ENCODE assay signal across 8 mouse cellular contexts in the genomic region with DNA sequence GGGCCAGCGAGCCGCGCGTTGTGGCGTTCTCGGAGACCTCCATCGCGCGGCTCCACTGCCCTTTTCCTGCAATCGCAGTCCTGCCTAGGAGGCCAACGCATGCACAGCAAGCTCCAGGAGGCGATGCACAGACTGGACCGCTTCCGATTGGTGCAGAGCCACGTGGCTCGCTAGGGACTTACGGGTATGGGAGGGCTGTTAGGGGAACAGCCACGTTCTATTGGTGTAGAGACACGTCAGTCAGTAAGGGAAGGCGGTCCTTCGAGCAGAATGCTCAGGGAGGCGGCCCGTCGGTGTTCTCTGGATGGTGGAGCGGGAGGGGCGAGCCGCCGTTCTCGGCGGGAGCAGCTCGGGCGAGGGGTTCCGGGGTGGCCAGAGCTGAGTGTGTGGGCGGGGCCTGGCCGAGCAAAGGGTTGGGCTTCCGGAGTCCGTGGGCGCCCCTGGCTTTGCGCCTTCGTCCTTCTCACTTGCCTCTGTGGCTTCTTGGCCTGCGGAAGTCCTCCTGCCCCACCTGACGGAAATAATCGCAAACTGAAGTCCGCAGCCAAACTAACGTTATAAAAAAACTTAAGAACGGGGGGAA. TPM values are rescaled to one million over a fixed set of nuclear protein-coding genes. Genes with fewer than 3 reads are reported as not detected.
DNase-seq lines count a peak whose midpoint lies in the region; ATAC-seq and TF ChIP-seq lines count a peak whose summit lies in the region.

Gene B3gntl1, minus strand, starts transcription at position 164 of the 583 bp plus-strand sequence.

- H3K4me1 ChIP-seq in embryonic facial prominence, embryonic 13.5 days: 0 out of 2 replicates have a peak, but pooled peaks cover 7% of the 10 kb centered on the region
- H3K4me1 ChIP-seq in kidney, adult 2 months (ENCODE audit: control insufficient read depth, insufficient read depth, low read length): peaks cover 3% of the 10 kb centered on the region; the same call in 1 of the 2 replicates
- H3K4me1 ChIP-seq in limb, embryonic 12.5 days (replicated peaks): peaks cover 4% of the 10 kb centered on the region; the same call in 1 of the 2 replicates
- peaks cover 9% of the 10 kb centered on the region; the same call in 1 of the 2 replicates for H3K4me1 ChIP-seq in midbrain, embryonic 15.5 days
- peaks cover 3% of the 10 kb centered on the region; the same call in 1 of the 2 replicates for H3K4me1 ChIP-seq in spleen, adult 2 months (ENCODE audit: control insufficient read depth, insufficient read depth, insufficient read length)

- peak within 1 kb of the TSS; percentile 70 for H3K4me2 ChIP-seq in embryonic facial prominence, embryonic 13.5 days
- peak within 1 kb of the TSS; percentile 80 for H3K4me2 ChIP-seq in limb, embryonic 12.5 days
- H3K4me2 ChIP-seq in midbrain, embryonic 15.5 days: peak within 1 kb of the TSS; percentile 57

- DNase-seq in 3134 (ENCODE audit: extremely low read depth, insufficient read length, low spot score): peak; percentile 99
- DNase-seq in adrenal gland, postnatal 36 days: peak; percentile 99
- peak; percentile 100 for DNase-seq in heart, adult 18-20 months
- DNase-seq in kidney, adult 2 months: peak; percentile 100
- peak; percentile 99 for DNase-seq in spleen, adult 2 months (ENCODE audit: low read depth in 1 of 2, low spot score in 2 of 2)

- H3K27me3 ChIP-seq in embryonic facial prominence, embryonic 13.5 days: no peaks in the 10 kb centered on the region
- H3K27me3 ChIP-seq in kidney, adult 2 months (replicated peaks; ENCODE audit: control insufficient read depth, insufficient read depth, low read length): no peaks in the 10 kb centered on the region
- no peaks in the 10 kb centered on the region for H3K27me3 ChIP-seq in limb, embryonic 12.5 days
- no peaks in the 10 kb centered on the region for H3K27me3 ChIP-seq in midbrain, embryonic 15.5 days (replicated peaks)
- H3K27me3 ChIP-seq in spleen, adult 2 months (ENCODE audit: control insufficient read depth, insufficient read depth, low read length): no peaks in the 10 kb centered on the region

- H3K9me3 ChIP-seq in embryonic facial prominence, embryonic 13.5 days: 0 out of 2 replicates have a peak, but pooled peaks cover 4% of the 10 kb centered on the region
- H3K9me3 ChIP-seq in limb, embryonic 12.5 days: peaks cover 5% of the 10 kb centered on the region; the same call in 1 of the 2 replicates
- H3K9me3 ChIP-seq in midbrain, embryonic 15.5 days: no peaks in the 10 kb centered on the region

- peak within 1 kb of the TSS; percentile 78 for H3K9ac ChIP-seq in embryonic facial prominence, embryonic 13.5 days
- H3K9ac ChIP-seq in limb, embryonic 12.5 days (replicated peaks): peak within 1 kb of the TSS; percentile 73
- peak within 1 kb of the TSS; percentile 78 for H3K9ac ChIP-seq in midbrain, embryonic 15.5 days

- peak within 1 kb of the TSS; percentile 93 for H3K27ac ChIP-seq in embryonic facial prominence, embryonic 13.5 days
- peak within 1 kb of the TSS; percentile 94 for H3K27ac ChIP-seq in kidney, adult 2 months (ENCODE audit: insufficient read depth, low read depth, low read length)
- H3K27ac ChIP-seq in limb, embryonic 12.5 days: peak within 1 kb of the TSS; percentile 96
- H3K27ac ChIP-seq in midbrain, embryonic 15.5 days: peak within 1 kb of the TSS; percentile 94
- H3K27ac ChIP-seq in spleen, adult 2 months (ENCODE audit: insufficient read depth, low read length): peak within 1 kb of the TSS; percentile 86

- peak; percentile 100 for ATAC-seq in embryonic facial prominence, embryonic 13.5 days (ENCODE audit: insufficient number of reproducible peaks, insufficient read depth, low FRiP score, low TSS enrichment, low read depth)
- peak; percentile 100 for ATAC-seq in limb, embryonic 12.5 days (ENCODE audit: insufficient number of reproducible peaks, insufficient read depth, low FRiP score, low TSS enrichment, low read depth)
- peak; percentile 100 for ATAC-seq in midbrain, embryonic 15.5 days (replicated peaks)

- peaks cover 7% of the 10 kb centered on the region; the same call in 1 of the 2 replicates for H3K36me3 ChIP-seq in embryonic facial prominence, embryonic 13.5 days
- H3K36me3 ChIP-seq in kidney, adult 2 months (ENCODE audit: control insufficient read depth, insufficient read depth, low read length): no peaks in the 10 kb centered on the region
- peaks cover 4% of the 10 kb centered on the region; the same call in 1 of the 2 replicates for H3K36me3 ChIP-seq in limb, embryonic 12.5 days
- H3K36me3 ChIP-seq in midbrain, embryonic 15.5 days (replicated peaks): no peaks in the 10 kb centered on the region
- no peaks in the 10 kb centered on the region; the same call in 1 of the 2 replicates for H3K36me3 ChIP-seq in spleen, adult 2 months (ENCODE audit: control insufficient read depth, insufficient read depth, low read length)

- H3K4me3 ChIP-seq in embryonic facial prominence, embryonic 13.5 days: peak within 1 kb of the TSS; percentile 62
- H3K4me3 ChIP-seq in kidney, adult 2 months (ENCODE audit: insufficient read depth, low read depth, low read length): peak within 1 kb of the TSS; percentile 71
- H3K4me3 ChIP-seq in limb, embryonic 12.5 days (replicated peaks): peak within 1 kb of the TSS; percentile 65
- H3K4me3 ChIP-seq in midbrain, embryonic 15.5 days: peak within 1 kb of the TSS; percentile 72
- peak within 1 kb of the TSS; percentile 85 for H3K4me3 ChIP-seq in spleen, adult 2 months (ENCODE audit: extremely low read depth, insufficient read depth, insufficient read length)

- peak; percentile 21; the same call in 1 of the 2 replicates for TF ChIP-seq CTCF in kidney, adult 2 months (conservative IDR thresholded peaks at IDR 0.05; ENCODE audit: insufficient read depth, insufficient read length, low read depth, low read length)
- TF ChIP-seq CTCF in spleen, adult 2 months (IDR thresholded peaks at IDR 0.05; ENCODE audit: extremely low read depth, insufficient read depth, insufficient read length, insufficient replicate concordance): no peak

- under 1% methylated on average over 46 of the region's 46 CpGs for WGBS in embryonic facial prominence, embryonic 13.5 days
- WGBS in kidney, adult 2 months: under 1% methylated on average over 46 of the region's 46 CpGs
- WGBS in limb, embryonic 12.5 days: under 1% methylated on average over 46 of the region's 46 CpGs
- under 1% methylated on average over 46 of the region's 46 CpGs for WGBS in midbrain, embryonic 15.5 days
- under 1% methylated on average over 46 of the region's 46 CpGs for WGBS in spleen, adult 2 months

- TF ChIP-seq POLR2A in kidney, adult 2 months (IDR thresholded peaks at IDR 0.05; ENCODE audit: low read depth, low read length): peak; percentile 94
- peak; percentile 89 for TF ChIP-seq POLR2A in spleen, adult 2 months (IDR thresholded peaks at IDR 0.05; ENCODE audit: low read depth, low read length)

RNA-seq across cellular contexts. Expression of gene B3gntl1, which starts in this region (rescaled TPM):
- total RNA-seq in adrenal gland, postnatal 36 days (2021): 10 to 100 TPM in 1 of 2 experiments, 1 to 10 TPM in 1; 6.8 to 11.9 TPM
- 9.6 and 10.0 TPM in 2 replicates for polyA plus RNA-seq in embryonic facial prominence, embryonic 13.5 days (2015; fragmentation: Nextera tagmentation; extraction: Ambion mirVana)
- 1 to 10 TPM; 3.9 to 4.5 TPM for total RNA-seq in heart, adult 18-20 months (2021)
- polyA plus RNA-seq in kidney, adult 2 months (2012; rRNA removed): 4.9 and 5.0 TPM in 2 replicates
- 8.2 and 10.3 TPM in 2 replicates for polyA plus RNA-seq in limb, embryonic 12.5 days (2016; fragmentation: Nextera tagmentation; extraction: Ambion mirVana)
- 7.3 and 8.2 TPM in 2 replicates for polyA plus RNA-seq in midbrain, embryonic 15.5 days (2015; fragmentation: Nextera tagmentation; extraction: Ambion mirVana)
- polyA plus RNA-seq in spleen, adult 2 months (2012; rRNA removed): 7.8 and 8.1 TPM in 2 replicates

Comparison
In these comparisons a context has a peak if more than half of its experiments do, and no peak if none do; other contexts are left out.
1. Peak in every context shown above with its lines: DNase-seq, ATAC-seq, H3K4me3 ChIP-seq and H3K27ac ChIP-seq.